Mouse (Mus musculus): Measurements from ENCODE around the gene Tas2r144.

Tas2r144 gene

DNA sequence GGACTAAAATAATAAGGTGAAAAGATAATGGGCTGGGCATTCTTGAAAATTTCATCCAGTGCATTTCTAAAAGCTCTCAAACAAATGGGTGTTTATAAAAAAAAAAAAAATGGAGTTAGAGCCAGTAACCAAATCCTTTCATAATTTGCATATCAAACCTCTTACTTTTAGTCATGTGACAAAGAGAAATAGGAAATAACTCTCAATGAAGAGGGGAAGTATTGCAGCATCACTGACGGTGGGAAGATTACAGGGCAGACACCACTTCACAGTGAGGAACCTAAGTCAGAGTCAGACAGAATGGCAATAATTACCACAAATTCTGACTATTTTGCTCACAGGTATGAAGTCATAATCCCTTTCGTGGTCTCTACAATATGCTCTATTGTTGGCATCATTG, at the start of gene Tas2r144:
Gene Tas2r144 (plus strand): TSS at position 301 of the 400 bp plus-strand sequence.
- in situ Hi-C loops (cut with MboI), result no loop called here

- in situ Hi-C loops (cut with MboI), result no loop called here
These were observed 32.7 kb upstream of the Tas2r144 start for GRCm38 (mm10) chr6:42182462-42182861.

- in situ Hi-C loops (cut with MboI), result no loop called here
These were observed 28.9 kb upstream of the Tas2r144 start for GRCm38 (mm10) chr6:42186230-42186629.

DNA sequence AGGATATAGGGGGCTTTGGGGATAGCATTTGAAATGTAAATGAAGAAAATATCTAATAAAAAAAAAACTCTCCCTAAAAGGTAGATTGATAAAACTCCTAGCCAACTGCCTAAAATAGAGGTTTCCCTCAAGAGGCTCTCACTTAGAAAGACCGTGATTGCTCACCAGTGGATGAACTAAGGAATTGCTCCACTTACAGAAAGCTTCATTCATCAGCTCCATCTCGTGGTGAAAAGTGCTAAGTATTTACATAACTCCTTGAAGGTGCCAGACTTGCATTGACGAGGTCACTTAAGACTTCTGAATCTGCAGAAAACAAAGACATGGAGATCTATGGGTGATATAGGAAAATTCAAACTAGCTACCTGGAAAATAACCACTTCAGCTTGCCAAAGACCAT, 17.4 kb upstream of the Tas2r144 start:
- in situ Hi-C loops (cut with MboI), result no loop called here

- in situ Hi-C loops (cut with MboI), result no loop called here
These were observed 15.6 kb upstream of the Tas2r144 start for GRCm38 (mm10) chr6:42199498-42199897.

DNA sequence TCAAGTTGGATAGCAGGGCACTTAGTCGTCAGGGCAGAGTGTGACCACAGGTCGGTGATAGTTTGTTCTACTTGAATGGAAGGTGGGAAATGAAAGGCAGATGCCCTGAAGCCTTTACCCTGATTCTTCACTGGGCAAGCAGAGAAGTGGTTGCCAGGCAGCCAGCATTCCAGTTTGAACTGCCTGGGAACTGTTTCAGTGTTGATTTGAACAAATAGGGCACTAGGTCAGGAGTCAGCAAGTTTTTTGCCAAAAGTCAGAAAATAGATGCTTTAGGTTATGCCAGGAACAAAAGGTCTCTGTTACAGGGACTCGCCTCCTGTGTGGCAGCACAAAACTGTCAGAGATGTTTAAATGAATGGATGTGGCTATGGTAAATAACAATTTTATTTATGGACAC, 7.2 kb downstream of the Tas2r144 start:
- in situ Hi-C loops (cut with MboI), result no loop called here

DNA sequence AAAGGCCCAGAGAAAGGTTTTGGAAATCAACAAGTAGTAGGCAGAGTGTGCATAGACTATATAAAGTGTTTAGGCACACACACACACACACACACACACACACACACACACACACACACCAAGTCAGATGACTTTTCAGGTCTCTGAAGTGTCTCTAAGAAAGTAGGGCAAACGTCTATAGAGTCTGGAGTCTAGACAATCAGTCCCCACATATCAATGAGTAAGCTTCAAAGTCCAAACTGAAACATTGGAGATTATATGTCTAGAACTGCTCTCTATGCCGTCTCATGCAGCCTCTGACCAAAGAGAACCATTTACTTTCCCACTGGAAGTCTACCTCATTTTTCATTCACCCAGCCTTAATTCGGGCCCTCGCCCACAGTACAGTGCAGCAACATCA, 9.9 kb downstream of the Tas2r144 start:
- in situ Hi-C loops (cut with MboI), result no loop called here

- in situ Hi-C loops (cut with MboI), result no loop called here
These were observed 12.3 kb downstream of the Tas2r144 start for GRCm38 (mm10) chr6:42227240-42228101.

DNA sequence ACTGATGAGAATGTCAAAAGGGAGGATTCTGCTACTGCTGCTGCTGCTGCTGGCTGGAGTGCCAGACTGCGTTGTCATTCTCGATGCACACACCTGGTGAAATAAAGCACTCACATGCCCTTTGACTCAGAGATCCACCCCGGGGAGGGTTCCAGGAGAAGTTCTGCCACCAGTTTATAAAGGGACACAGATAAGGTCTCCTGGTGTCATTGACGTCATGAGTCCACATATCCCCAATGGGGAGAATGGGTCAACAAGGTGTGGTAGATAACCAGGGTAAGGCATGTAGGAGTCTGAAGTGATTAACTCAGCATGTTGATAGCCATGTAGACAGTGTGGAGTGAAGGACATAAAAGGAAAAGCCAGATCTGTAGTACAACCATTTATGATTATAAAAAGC, 14.5 kb downstream of the Tas2r144 start:
- in situ Hi-C loops (cut with MboI), result loop anchor here (10.0 kb wide), 1 partner anchor 355 kb away; no protein-coding TSS in a partner anchor

GRCm38 (mm10) chr6:42231191-42231590, 16.1 kb downstream of the Tas2r144 start:
- in situ Hi-C loops (cut with MboI), result loop anchor here (10.0 kb wide), 1 partner anchor 354 kb away; no protein-coding TSS in a partner anchor

- in situ Hi-C loops (cut with MboI), result loop anchor here (10.0 kb wide), 1 partner anchor 347 kb away; no protein-coding TSS in a partner anchor
These were observed 22.2 kb downstream of the Tas2r144 start for GRCm38 (mm10) chr6:42237276-42237805.

DNA sequence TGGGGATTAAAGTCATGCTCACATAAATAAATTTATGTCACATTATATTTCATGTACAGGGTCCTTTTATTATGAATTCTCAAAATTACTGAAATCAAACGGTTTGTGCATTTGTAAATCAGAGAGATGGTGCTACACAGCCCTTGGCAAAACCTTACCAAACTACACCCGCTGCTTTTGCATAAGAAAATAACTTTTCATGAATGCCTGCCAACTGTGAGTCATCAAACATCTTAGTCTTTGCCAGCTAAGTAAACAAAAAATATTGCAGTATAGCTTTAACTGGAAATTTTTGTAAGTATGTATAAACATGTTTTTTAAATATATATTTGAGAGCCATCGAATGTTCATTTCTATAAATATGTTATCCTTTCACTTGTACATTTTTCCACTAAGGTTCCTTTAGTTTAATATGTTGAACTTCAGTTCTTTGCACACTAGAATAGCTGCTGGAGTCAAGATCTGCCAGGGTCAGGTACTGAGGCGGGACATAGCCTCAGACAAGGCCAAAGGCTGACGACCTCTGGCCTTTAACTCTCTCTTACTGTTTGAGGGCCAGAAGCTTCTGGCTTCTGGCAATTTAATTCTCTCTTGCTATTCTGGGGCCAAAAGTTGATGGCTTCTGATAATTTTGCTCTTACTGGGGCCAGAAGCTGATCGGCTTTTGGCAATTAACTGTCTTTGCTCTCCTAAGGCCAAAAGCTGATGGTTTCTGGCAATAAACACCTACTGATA, 26.4 kb downstream of the Tas2r144 start:
- in situ Hi-C loops (cut with MboI), result no loop called here

DNA sequence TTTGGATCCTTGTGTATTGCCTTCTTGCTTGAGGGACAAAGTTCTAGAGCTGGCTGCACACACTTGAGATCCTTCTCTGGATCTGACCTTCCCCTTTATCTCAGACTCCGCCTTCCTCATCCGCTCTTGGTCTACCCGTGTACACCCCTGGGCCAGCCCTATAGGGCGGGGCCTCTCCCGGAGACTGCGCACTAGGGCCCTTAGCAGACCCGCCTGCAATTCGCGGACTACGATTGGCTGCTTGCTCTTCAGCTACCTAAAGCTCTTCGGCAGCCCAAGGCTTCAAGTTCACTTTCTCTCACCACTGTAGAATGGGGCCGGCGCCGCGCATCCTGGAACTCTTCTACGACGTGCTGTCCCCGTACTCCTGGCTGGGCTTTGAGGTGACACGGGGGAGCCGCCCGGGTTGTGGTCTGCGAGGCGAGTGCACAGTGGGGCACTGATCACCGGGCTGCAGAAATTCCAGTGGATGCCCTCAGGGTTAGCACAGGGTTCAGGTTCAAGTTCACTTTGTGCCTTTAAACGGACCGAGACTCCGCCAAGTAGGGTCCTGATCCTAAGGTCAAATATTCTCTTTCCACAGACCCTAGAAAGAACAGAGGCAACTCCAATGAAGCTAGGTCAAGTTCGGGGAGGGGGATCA, 30.7 kb downstream of the Tas2r144 start, which contains the start of gene Gstk1:
Gene Gstk1 (plus strand): TSS at position 225 of the 643 bp plus-strand sequence.
- in situ Hi-C loops (cut with MboI), result no loop called here

DNA sequence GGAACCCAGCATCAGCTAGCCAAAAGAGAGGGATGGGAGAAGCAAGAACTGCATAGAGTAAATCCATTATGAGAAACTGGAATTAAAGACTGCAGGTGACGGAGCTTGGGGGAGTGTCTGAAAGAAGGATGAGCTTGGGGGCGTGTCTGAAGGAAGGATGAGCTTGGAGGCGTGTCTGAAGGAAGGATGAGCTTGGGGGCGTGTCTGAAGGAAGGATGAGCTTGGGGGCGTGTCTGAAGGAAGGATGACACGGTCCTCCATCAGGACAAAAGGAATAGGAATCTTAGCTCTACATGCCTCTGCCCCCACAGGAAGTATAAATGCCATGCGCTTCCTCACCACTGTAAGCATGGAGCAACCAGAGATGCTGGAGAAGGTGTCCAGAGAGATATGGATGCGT, 32.0 kb downstream of the Tas2r144 start:
- in situ Hi-C loops (cut with MboI), result no loop called here

- in situ Hi-C loops (cut with MboI), result no loop called here
These were observed 32.9 kb downstream of the Tas2r144 start for GRCm38 (mm10) chr6:42247981-42248380.

DNA sequence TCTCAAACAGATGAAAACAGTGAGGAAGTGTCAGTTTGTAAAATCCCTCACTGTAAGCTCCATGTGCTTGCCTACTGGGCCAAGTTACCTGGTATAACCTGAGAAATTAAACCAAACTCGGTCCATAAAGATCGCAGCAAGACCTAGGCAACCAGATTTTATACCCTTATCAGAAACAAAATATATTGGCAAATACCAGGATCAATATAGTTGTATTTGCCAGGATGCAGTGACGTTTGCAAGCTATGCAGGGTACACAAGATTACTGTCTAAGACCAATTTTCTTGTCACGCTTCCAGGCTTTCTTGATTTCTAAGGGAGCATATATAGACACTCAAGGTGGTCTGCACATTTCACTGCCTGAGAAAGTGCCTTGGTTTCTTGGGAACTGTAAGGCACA, 36.7 kb downstream of the Tas2r144 start:
- in situ Hi-C loops (cut with MboI), result no loop called here

DNA sequence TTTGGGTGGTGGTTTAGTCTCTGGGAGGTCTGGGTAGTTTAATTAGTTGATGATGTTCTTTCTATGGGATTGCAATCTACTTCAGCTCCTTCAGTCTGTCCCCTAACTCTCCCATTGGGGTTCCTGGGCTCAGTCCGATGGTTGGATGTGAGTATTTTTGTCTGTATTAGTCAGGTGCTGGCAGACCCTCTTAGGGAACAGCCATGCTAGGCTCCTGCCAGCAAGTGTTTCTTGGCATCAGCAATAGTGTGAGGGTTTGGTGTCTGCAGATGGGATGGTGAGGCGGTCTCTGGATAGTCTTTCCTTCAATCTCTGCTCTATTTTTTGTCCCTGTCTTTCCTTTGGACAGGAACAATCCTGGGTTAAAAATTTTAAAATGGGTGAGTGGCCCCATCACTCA, 38.0 kb downstream of the Tas2r144 start:
- in situ Hi-C loops (cut with MboI), result no loop called here

GRCm38 (mm10) chr6:42257303-42257863, 42.3 kb downstream of the Tas2r144 start:
- in situ Hi-C loops (cut with MboI), result no loop called here

DNA sequence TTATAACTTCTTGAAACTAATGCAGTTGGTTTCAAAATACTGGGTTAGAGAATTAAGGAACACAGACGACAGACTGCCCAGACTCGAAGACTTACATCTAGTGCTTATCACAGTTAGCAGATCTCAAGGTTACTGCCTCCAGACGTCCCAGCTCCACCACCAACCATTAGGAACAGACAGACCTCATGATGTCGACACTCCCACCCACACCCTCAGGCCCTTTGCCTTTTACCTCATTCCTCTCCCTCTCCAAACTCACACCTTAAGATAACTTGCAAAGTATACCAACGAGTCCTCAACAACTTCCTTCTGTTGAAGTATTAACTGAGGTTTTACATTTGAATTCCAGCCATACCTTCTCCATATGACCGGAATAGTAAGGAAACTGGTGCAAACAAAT, 45.3 kb downstream of the Tas2r144 start:
- in situ Hi-C loops (cut with MboI), result no loop called here

GRCm38 (mm10) chr6:42261524-42262170, 46.5 kb downstream of the Tas2r144 start, which contains the start of gene Tmem139:
TSS of gene Tmem139 (plus strand) at chr6:42261970.
- in situ Hi-C loops (cut with MboI), result no loop called here

Data from mature B cell (primary cell).